Mouse (Mus musculus): ENCODE results near the gene Bnipl. TPM values are rescaled to one million over a fixed set of nuclear protein-coding genes. Genes with fewer than 3 reads are reported as not detected.
"Not testable (repeated sequence)": the region's sequence is repeated elsewhere in the genome, so short reads cannot be mapped to it uniquely, and the experiment has no call there.

The Bnipl gene
- polyA plus RNA-seq, 1 experiment, result 0.09 TPM

GRCm38 (mm10) chr3:95213609-95213975 lies 37.4 kb downstream of the Bnipl start:
- no peak overlapping the region for H3K4me3 ChIP-seq (ENCODE audit: insufficient read depth, low read depth, low read length)
- no peak for DNase-seq
- peaks cover 1% of the 10 kb centered on the region for H3K36me3 ChIP-seq (ENCODE audit: control insufficient read depth, insufficient read depth, low read length)
- H3K27ac ChIP-seq (ENCODE audit: insufficient read depth, low read depth, low read length), result no peak overlapping the region
- no peaks in the 10 kb centered on the region for H3K27me3 ChIP-seq (replicated peaks; ENCODE audit: control insufficient read depth, insufficient read depth, low read length)
- no peaks in the 10 kb centered on the region; the same call in 1 of the 2 replicates for H3K4me1 ChIP-seq (ENCODE audit: control insufficient read depth, insufficient read depth, low read length)
- 95% methylated on average over 1 of the region's 1 CpGs for WGBS
- no peak for TF ChIP-seq CTCF (conservative IDR thresholded peaks at IDR 0.05; ENCODE audit: insufficient read depth, insufficient read length, low read depth, low read length)
- TF ChIP-seq POLR2A (IDR thresholded peaks at IDR 0.05; ENCODE audit: low read depth, low read length), result no peak

GRCm38 (mm10) chr3:95212889-95213608 lies 37.9 kb downstream of the Bnipl start:
- not testable (repeated sequence) for H3K4me1 ChIP-seq (ENCODE audit: control insufficient read depth, insufficient read depth, low read length); DNase-seq; H3K4me3 ChIP-seq (ENCODE audit: insufficient read depth, low read depth, low read length); H3K27ac ChIP-seq (ENCODE audit: insufficient read depth, low read depth, low read length); H3K36me3 ChIP-seq (ENCODE audit: control insufficient read depth, insufficient read depth, low read length); H3K27me3 ChIP-seq (replicated peaks; ENCODE audit: control insufficient read depth, insufficient read depth, low read length)
- 80% methylated on average over 9 of the region's 10 CpGs for WGBS

- Histone ChIP-seq H3K4me1 (ENCODE audit: control insufficient read depth, insufficient read depth, low read length) (peaks cover 3% of the 10 kb centered on the region; the same call in 1 of the 2 replicates), H3K4me3 (ENCODE audit: insufficient read depth, low read depth, low read length) (no peak overlapping the region), H3K27ac (ENCODE audit: insufficient read depth, low read depth, low read length) (no peak overlapping the region), H3K27me3 (replicated peaks; ENCODE audit: control insufficient read depth, insufficient read depth, low read length) (no peaks in the 10 kb centered on the region), H3K36me3 (ENCODE audit: control insufficient read depth, insufficient read depth, low read length) (peaks cover 1% of the 10 kb centered on the region)
- TF ChIP-seq CTCF (conservative IDR thresholded peaks at IDR 0.05; ENCODE audit: insufficient read depth, insufficient read length, low read depth, low read length) (no peak), POLR2A (IDR thresholded peaks at IDR 0.05; ENCODE audit: low read depth, low read length) (no peak)
- WGBS, result 78% methylated on average over 2 of the region's 2 CpGs
- DNase-seq, result no peak
Observed at GRCm38 (mm10) chr3:95210585-95210984, 40.4 kb downstream of the Bnipl start.

GRCm38 (mm10) chr3:95208286-95208685 lies 42.7 kb downstream of the Bnipl start:
- Histone ChIP-seq H3K4me1 (ENCODE audit: control insufficient read depth, insufficient read depth, low read length) (peaks cover 3% of the 10 kb centered on the region; the same call in 1 of the 2 replicates), H3K36me3 (ENCODE audit: control insufficient read depth, insufficient read depth, low read length) (peaks cover 4% of the 10 kb centered on the region), H3K27me3 (replicated peaks; ENCODE audit: control insufficient read depth, insufficient read depth, low read length) (no peaks in the 10 kb centered on the region), H3K27ac (ENCODE audit: insufficient read depth, low read depth, low read length) (no peak overlapping the region), H3K4me3 (ENCODE audit: insufficient read depth, low read depth, low read length) (no peak overlapping the region)
- TF ChIP-seq POLR2A (IDR thresholded peaks at IDR 0.05; ENCODE audit: low read depth, low read length) (no peak), CTCF (conservative IDR thresholded peaks at IDR 0.05; ENCODE audit: insufficient read depth, insufficient read length, low read depth, low read length) (no peak)
- DNase-seq, result peak; percentile 61
- 61% methylated on average over 4 of the region's 4 CpGs for WGBS

GRCm38 (mm10) chr3:95203880-95204279 lies 47.1 kb downstream of the Bnipl start:
- H3K27ac ChIP-seq (ENCODE audit: insufficient read depth, low read depth, low read length), result no peak overlapping the region
- no peak for DNase-seq
- no peak for TF ChIP-seq POLR2A (IDR thresholded peaks at IDR 0.05; ENCODE audit: low read depth, low read length)
- no peak for TF ChIP-seq CTCF (conservative IDR thresholded peaks at IDR 0.05; ENCODE audit: insufficient read depth, insufficient read length, low read depth, low read length)
- H3K4me3 ChIP-seq (ENCODE audit: insufficient read depth, low read depth, low read length), result no peak overlapping the region
- peaks cover 5% of the 10 kb centered on the region for H3K36me3 ChIP-seq (ENCODE audit: control insufficient read depth, insufficient read depth, low read length)
- H3K27me3 ChIP-seq (replicated peaks; ENCODE audit: control insufficient read depth, insufficient read depth, low read length), result no peaks in the 10 kb centered on the region
- WGBS, result 90% methylated on average over 6 of the region's 6 CpGs
- H3K4me1 ChIP-seq (ENCODE audit: control insufficient read depth, insufficient read depth, low read length), result peaks cover 11% of the 10 kb centered on the region; the same call in 1 of the 2 replicates

GRCm38 (mm10) chr3:95200562-95200961 lies 50.4 kb downstream of the Bnipl start:
- peaks cover 15% of the 10 kb centered on the region; the same call in 1 of the 2 replicates for H3K4me1 ChIP-seq (ENCODE audit: control insufficient read depth, insufficient read depth, low read length)
- WGBS, result 36% methylated on average over 2 of the region's 2 CpGs
- TF ChIP-seq CTCF (conservative IDR thresholded peaks at IDR 0.05; ENCODE audit: insufficient read depth, insufficient read length, low read depth, low read length) (no peak), POLR2A (IDR thresholded peaks at IDR 0.05; ENCODE audit: low read depth, low read length) (no peak)
- peak overlapping the region; percentile 71 for H3K27ac ChIP-seq (ENCODE audit: insufficient read depth, low read depth, low read length)
- peaks cover 7% of the 10 kb centered on the region for H3K36me3 ChIP-seq (ENCODE audit: control insufficient read depth, insufficient read depth, low read length)
- no peak overlapping the region for H3K4me3 ChIP-seq (ENCODE audit: insufficient read depth, low read depth, low read length)
- no peak for DNase-seq
- H3K27me3 ChIP-seq (replicated peaks; ENCODE audit: control insufficient read depth, insufficient read depth, low read length), result no peaks in the 10 kb centered on the region

- peak; percentile 97 for DNase-seq
- Histone ChIP-seq H3K27ac (ENCODE audit: insufficient read depth, low read depth, low read length) (peak overlapping the region; percentile 72), H3K27me3 (replicated peaks; ENCODE audit: control insufficient read depth, insufficient read depth, low read length) (no peaks in the 10 kb centered on the region), H3K4me1 (ENCODE audit: control insufficient read depth, insufficient read depth, low read length) (peaks cover 18% of the 10 kb centered on the region), H3K4me3 (ENCODE audit: insufficient read depth, low read depth, low read length) (no peak overlapping the region), H3K36me3 (ENCODE audit: control insufficient read depth, insufficient read depth, low read length) (peaks cover 5% of the 10 kb centered on the region)
- 29% methylated on average over 7 of the region's 7 CpGs for WGBS
- no peak for TF ChIP-seq CTCF (conservative IDR thresholded peaks at IDR 0.05; ENCODE audit: insufficient read depth, insufficient read length, low read depth, low read length)
- no peak for TF ChIP-seq POLR2A (IDR thresholded peaks at IDR 0.05; ENCODE audit: low read depth, low read length)
Observed at GRCm38 (mm10) chr3:95200132-95200531, 50.9 kb downstream of the Bnipl start.

All from kidney, adult 2 months (tissue).